Mouse (Mus musculus) CD8-positive naive resting alpha-beta T cell, adult 2 months (primary cell): ENCODE data around the gene Ppara.

Experiments
- DNase-seq, 2 experiments: peaks; one replicate each; pipeline ENCODE4 v3.0.0; 2022; ENCODE audit warnings: low read depth in 2 of 2, low spot score in 2 of 2

The Ppara gene

DNA sequence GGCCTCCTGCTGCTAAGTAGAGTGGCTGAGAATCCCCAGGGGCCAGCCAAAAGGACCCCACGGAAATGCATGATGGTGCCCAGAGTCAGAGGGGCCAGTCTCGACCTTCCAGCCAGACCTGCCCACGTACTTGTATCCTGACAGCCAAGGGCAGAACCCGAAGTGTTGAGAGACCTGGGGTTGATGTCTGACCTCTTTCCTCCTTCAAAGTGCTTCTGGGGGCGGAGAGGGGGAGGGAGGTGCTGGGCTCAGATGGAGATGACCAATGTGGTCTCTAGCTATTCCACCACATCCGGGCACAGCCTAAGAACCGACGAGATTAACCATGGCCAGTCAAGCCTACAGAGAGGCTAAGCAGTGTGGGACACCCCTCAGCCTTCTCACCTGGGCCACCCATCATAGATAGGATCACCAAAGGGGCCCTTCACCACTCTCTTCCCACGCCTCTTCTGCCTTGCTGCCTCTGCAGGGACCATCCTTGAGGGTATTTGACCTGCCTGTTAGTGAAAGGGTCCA, 29.7 kb upstream of the Ppara start:
- DNase-seq: no peak

DNA sequence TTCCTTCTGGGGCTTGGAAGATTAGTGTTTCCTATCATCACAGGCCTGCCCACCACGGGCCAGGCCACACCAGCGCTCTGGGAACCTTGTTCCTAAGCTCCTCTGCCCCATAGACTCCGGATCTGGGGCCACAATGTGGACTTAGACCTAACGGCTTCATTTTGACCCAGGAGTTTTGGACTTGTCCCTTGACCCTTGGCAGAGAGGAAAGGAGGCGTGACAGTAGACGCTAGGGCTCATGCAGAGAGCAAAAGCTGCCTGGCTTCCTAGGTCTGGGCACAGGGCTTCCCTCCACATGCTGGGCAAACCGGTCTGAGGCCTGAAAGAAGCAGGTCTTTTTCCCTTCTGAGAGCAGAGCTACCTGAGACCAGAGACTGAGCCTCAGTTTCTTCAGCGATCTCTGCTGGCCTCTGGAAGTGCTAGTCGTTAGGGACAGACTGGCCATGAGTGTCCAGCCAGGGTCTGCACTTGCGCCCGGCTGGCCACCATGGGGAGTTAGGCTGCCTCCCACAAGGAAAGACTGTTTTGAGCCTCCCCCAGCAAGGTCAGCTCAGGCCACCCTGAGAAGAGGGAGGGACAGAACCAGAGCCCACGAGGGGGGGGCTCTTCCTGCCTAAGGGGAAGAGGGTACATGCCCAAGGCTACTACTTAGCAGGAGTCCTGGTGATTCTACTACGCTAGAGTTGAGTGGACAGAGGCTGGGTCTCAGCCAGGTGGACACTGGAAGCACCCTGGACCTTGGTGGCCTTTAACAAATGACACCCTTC, 29.0 kb upstream of the Ppara start:
- DNase-seq: no peak

DNA sequence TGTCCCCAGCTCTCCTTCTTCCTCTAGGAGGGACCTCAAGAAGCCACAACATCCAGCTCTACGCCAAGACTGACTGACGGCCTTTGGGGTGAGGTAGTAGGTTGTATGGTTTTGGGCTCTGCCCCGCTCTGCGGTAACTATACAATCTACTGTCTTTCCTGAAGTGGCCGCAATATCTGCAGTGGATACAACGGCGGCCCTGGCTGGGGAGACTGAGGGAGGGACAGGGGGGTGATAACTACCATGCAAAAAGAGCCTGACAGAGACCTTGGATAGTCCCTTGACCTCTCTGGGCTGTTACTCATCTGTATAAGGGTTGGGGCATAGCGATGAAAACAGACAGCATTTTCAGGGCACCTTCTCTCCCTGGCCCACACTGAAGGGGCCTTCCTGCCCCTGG, 28.3 kb upstream of the Ppara start:
- DNase-seq: no peak

DNA sequence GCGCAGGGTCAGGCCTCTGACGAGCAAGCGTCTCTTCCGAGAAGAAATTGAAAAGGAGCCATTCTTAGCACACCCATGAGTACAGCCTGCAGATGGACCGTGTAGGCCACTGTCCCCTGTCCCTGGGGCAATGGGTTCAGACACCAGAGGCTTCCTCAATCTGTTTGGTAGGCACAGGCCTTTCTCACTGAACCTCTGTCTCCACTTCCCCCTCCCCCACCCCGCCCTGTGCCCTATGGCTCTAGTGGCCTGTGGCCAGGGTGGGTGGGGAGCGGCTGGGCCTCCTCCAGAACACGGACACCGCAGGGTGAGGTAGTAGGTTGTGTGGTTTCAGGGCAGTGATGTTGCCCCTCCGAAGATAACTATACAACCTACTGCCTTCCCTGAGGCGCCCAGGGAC, 27.8 kb upstream of the Ppara start:
- no peak for DNase-seq

- no peak for DNase-seq
Observed at GRCm38 (mm10) chr15:85707458-85708030, 27.2 kb upstream of the Ppara start.

DNA sequence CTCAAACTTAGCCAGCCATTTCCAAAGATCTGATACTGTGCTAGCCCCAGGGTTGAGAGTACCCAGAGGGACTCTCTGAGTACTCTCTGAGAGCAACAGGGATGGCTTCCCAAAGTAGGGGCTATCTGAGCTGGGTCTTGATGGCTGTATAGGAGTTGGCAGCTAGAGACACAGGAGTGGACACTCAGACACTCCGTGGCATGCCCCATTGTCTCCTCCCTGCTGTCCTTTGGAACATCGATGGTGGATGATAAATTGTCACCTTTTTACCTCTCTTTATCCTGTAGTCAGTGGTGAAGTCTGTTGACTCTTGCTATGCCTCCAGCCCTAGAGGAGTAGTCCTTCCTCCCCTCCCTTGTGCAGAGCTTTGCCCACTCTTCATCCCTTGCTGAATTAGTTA, 26.6 kb upstream of the Ppara start:
- no peak for DNase-seq

GRCm38 (mm10) chr15:85708843-85709242, 25.9 kb upstream of the Ppara start:
- no peak for DNase-seq

DNA sequence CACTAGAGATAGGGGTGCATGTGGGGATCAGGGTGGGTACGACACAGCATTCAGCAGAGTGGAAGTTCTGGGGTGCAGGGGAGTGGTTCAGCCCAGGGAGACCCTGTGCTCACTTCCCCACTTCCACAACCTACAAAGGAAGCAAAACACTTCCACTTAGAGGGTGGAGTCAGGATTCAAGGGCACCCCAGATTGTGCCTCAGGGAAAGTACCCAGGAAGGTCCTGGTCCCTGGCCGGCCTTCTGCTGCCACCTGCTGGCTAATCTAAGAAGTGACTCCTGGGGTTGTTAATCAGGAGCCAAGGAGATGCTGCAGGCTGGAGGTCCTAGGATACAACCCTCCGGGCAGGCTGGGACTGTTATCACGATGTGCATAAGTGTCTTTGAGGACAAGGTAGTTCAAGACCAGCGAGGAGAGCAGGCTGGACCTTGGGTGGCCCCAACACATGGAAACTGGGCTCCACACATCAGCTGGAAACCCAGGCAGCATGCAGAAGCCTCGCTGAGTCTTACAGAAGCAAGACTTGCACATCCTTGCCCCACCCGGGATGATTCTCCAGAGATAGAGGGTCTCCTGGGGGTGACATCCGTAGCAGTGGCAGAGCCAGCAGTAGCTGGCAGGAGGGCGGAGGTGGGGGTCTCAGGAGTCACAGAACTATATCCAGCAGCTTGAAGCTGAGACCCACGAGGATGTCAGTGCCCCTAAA, 25.4 kb upstream of the Ppara start:
- peak; percentile 66 to 72 for DNase-seq

GRCm38 (mm10) chr15:85710179-85710578, 24.6 kb upstream of the Ppara start:
- DNase-seq: peak; percentile 64 to 80

GRCm38 (mm10) chr15:85710641-85711580, 23.9 kb upstream of the Ppara start:
- DNase-seq: no peak

GRCm38 (mm10) chr15:85712565-85713168, 22.1 kb upstream of the Ppara start:
- DNase-seq: no peak

DNA sequence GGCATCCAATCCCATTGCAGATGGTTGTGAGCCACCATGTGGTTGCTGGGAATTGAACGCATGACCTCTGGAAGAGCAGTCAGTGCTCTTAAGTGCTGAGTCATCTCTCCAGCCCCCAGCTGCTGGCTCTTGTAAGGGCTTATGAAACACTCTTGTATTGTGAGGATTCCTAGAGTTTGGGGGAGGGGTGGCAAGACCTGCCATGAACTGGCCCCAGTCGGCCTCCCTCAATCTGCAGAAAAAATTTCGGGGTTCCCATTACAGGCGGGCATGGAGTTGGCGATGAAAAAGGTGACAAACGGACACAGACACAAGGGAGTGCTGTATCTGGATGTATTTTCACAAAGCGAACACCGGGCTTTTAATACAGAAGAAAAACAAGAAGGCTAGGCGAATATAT, 21.4 kb upstream of the Ppara start:
- no peak for DNase-seq

GRCm38 (mm10) chr15:85715059-85715458, 19.7 kb upstream of the Ppara start:
- no peak for DNase-seq

- DNase-seq: peak; percentile 76 to 78
Observed at GRCm38 (mm10) chr15:85716045-85716444, 18.7 kb upstream of the Ppara start.

- DNase-seq: no peak
Observed at GRCm38 (mm10) chr15:85716591-85716990, 18.2 kb upstream of the Ppara start.

- no peak for DNase-seq
Observed at GRCm38 (mm10) chr15:85717008-85717407, 17.8 kb upstream of the Ppara start.

- DNase-seq: no peak
Observed at GRCm38 (mm10) chr15:85717800-85718199, 17.0 kb upstream of the Ppara start.

- DNase-seq: no peak
Observed at GRCm38 (mm10) chr15:85719017-85719416, 15.8 kb upstream of the Ppara start.

DNA sequence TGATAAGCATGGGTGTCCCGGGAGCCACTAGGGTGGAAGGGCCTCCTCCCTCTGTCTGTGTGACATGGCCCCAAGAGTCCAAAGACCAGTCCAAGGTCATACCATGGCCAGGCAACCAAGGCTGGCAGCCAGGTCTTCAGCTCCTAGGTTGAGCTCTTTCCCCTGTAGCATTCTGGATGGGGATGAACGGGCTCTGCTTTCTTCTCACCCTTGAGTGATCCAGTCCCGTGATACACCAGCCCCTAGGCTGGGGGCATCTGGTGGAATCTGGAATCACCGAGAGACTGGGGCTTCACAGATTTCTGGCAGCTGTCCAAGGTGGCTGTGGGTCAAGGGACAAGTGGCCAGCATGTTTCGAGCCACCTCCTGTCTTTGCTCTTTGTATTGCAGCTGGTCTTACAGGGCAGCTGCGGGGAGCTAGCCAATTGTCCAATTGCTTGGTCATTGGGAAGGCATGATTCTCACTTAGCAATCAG, 14.4 kb upstream of the Ppara start:
- DNase-seq: no peak
